Mouse (Mus musculus) urinary bladder, postnatal 25 days (tissue): ENCODE results near the gene Olfm4.

ENCODE experiments used
- DNase-seq: peaks from one replicate; pipeline ENCODE4 v3.0.0; 2022; ENCODE audit warnings: low spot score

Gene Olfm4

GRCm38 (mm10) chr14:79983781-79984180 lies at the start of gene Olfm4:
Gene Olfm4, plus strand, starts transcription at chr14:79984081.
- DNase-seq, result no peak

GRCm38 (mm10) chr14:79934426-79934825 lies 49.5 kb upstream of the Olfm4 start:
- no peak for DNase-seq

GRCm38 (mm10) chr14:79936879-79937468 lies 46.9 kb upstream of the Olfm4 start:
- DNase-seq, result no peak

GRCm38 (mm10) chr14:79945876-79946275 lies 38.0 kb upstream of the Olfm4 start:
- DNase-seq, result no peak

GRCm38 (mm10) chr14:79955678-79956077 lies 28.2 kb upstream of the Olfm4 start:
- no peak for DNase-seq

- no peak for DNase-seq
These were observed 25.9 kb upstream of the Olfm4 start for GRCm38 (mm10) chr14:79957789-79958487.

- no peak for DNase-seq
These were observed 22.7 kb upstream of the Olfm4 start for GRCm38 (mm10) chr14:79961187-79961586.

GRCm38 (mm10) chr14:79961602-79962001 lies 22.3 kb upstream of the Olfm4 start:
- DNase-seq, result no peak

- DNase-seq, result no peak
These were observed 13.7 kb upstream of the Olfm4 start for GRCm38 (mm10) chr14:79970165-79970564.

GRCm38 (mm10) chr14:79970928-79971738 lies 12.7 kb upstream of the Olfm4 start:
- no peak for DNase-seq

GRCm38 (mm10) chr14:79981437-79981836 lies 2.4 kb upstream of the Olfm4 start:
- no peak for DNase-seq

GRCm38 (mm10) chr14:79985137-79985670 lies 1.3 kb downstream of the Olfm4 start:
- DNase-seq, result no peak

GRCm38 (mm10) chr14:79985696-79986095 lies 1.8 kb downstream of the Olfm4 start:
- no peak for DNase-seq

- DNase-seq, result no peak
These were observed 3.0 kb downstream of the Olfm4 start for GRCm38 (mm10) chr14:79986831-79987230.

- no peak for DNase-seq
These were observed 5.9 kb downstream of the Olfm4 start for GRCm38 (mm10) chr14:79989785-79990184.

GRCm38 (mm10) chr14:79990547-79990946 lies 6.7 kb downstream of the Olfm4 start:
- no peak for DNase-seq

- no peak for DNase-seq
These were observed 13.7 kb downstream of the Olfm4 start for GRCm38 (mm10) chr14:79997534-79997933.

- no peak for DNase-seq
These were observed 16.2 kb downstream of the Olfm4 start for GRCm38 (mm10) chr14:80000110-80000531.

GRCm38 (mm10) chr14:80007686-80008085 lies 23.8 kb downstream of the Olfm4 start:
- DNase-seq, result no peak

- no peak for DNase-seq
These were observed 26.5 kb downstream of the Olfm4 start for GRCm38 (mm10) chr14:80010426-80010825.

GRCm38 (mm10) chr14:80014966-80015365 lies 31.1 kb downstream of the Olfm4 start:
- no peak for DNase-seq

GRCm38 (mm10) chr14:80016112-80016511 lies 32.2 kb downstream of the Olfm4 start:
- no peak for DNase-seq

- no peak for DNase-seq
These were observed 42.2 kb downstream of the Olfm4 start for GRCm38 (mm10) chr14:80026078-80026477.
